Mouse (Mus musculus): ENCODE data around the gene Dcbld1.
"Not testable (repeated sequence)": the region's sequence is repeated elsewhere in the genome, so short reads cannot be mapped to it uniquely, and the experiment has no call there.

The Dcbld1 gene

GRCm38 (mm10) chr10:52264162-52264561, 30.7 kb downstream of the Dcbld1 start:
- DNase-seq (ENCODE audit: low spot score) = no peak

- DNase-seq (ENCODE audit: low spot score) = no peak
These were observed 35.5 kb downstream of the Dcbld1 start for GRCm38 (mm10) chr10:52268879-52269278.

- no peak for DNase-seq (ENCODE audit: low spot score)
These were observed 38.0 kb downstream of the Dcbld1 start for GRCm38 (mm10) chr10:52271385-52271784.

GRCm38 (mm10) chr10:52273012-52273411, 39.6 kb downstream of the Dcbld1 start:
- no peak for DNase-seq (ENCODE audit: low spot score)

- DNase-seq (ENCODE audit: low spot score) = no peak
These were observed 40.8 kb downstream of the Dcbld1 start for GRCm38 (mm10) chr10:52274001-52274909.

- no peak for DNase-seq (ENCODE audit: low spot score)
These were observed 41.6 kb downstream of the Dcbld1 start for GRCm38 (mm10) chr10:52274910-52275604.

- no peak for DNase-seq (ENCODE audit: low spot score)
These were observed 43.2 kb downstream of the Dcbld1 start for GRCm38 (mm10) chr10:52276579-52276978.

GRCm38 (mm10) chr10:52277564-52277963, 44.1 kb downstream of the Dcbld1 start:
- DNase-seq (ENCODE audit: low spot score) = not testable (repeated sequence)

- no peak for DNase-seq (ENCODE audit: low spot score)
These were observed 44.6 kb downstream of the Dcbld1 start for GRCm38 (mm10) chr10:52278011-52278434.

GRCm38 (mm10) chr10:52278866-52279265, 45.4 kb downstream of the Dcbld1 start:
- no peak for DNase-seq (ENCODE audit: low spot score)

GRCm38 (mm10) chr10:52279876-52280275, 46.5 kb downstream of the Dcbld1 start:
- DNase-seq (ENCODE audit: low spot score) = peak; percentile 19

GRCm38 (mm10) chr10:52280623-52281022, 47.2 kb downstream of the Dcbld1 start:
- DNase-seq (ENCODE audit: low spot score) = no peak

GRCm38 (mm10) chr10:52281337-52281736, 47.9 kb downstream of the Dcbld1 start:
- no peak for DNase-seq (ENCODE audit: low spot score)

- no peak for DNase-seq (ENCODE audit: low spot score)
These were observed 51.2 kb downstream of the Dcbld1 start for GRCm38 (mm10) chr10:52284578-52284977.

GRCm38 (mm10) chr10:52287852-52288533, 54.6 kb downstream of the Dcbld1 start:
- no peak for DNase-seq (ENCODE audit: low spot score)

GRCm38 (mm10) chr10:52289261-52289660, 55.8 kb downstream of the Dcbld1 start:
- no peak for DNase-seq (ENCODE audit: low spot score)

GRCm38 (mm10) chr10:52292391-52292790, 59.0 kb downstream of the Dcbld1 start:
- not testable (repeated sequence) for DNase-seq (ENCODE audit: low spot score)

- DNase-seq (ENCODE audit: low spot score) = no peak
These were observed 60.6 kb downstream of the Dcbld1 start for GRCm38 (mm10) chr10:52293921-52294577.

- no peak for DNase-seq (ENCODE audit: low spot score)
These were observed 62.5 kb downstream of the Dcbld1 start for GRCm38 (mm10) chr10:52295934-52296333.

GRCm38 (mm10) chr10:52298568-52298967, 65.1 kb downstream of the Dcbld1 start:
- DNase-seq (ENCODE audit: low spot score) = not testable (repeated sequence)

- no peak for DNase-seq (ENCODE audit: low spot score)
These were observed 68.3 kb downstream of the Dcbld1 start for GRCm38 (mm10) chr10:52301766-52302165.

- no peak for DNase-seq (ENCODE audit: low spot score)
These were observed 68.9 kb downstream of the Dcbld1 start for GRCm38 (mm10) chr10:52302271-52302670.

All from testis, postnatal 14 days (tissue).